Mouse (Mus musculus) lung, adult 2 months (tissue): ENCODE data around the gene Ilf3. TPM values are rescaled to one million over a fixed set of nuclear protein-coding genes. Genes with fewer than 3 reads are reported as not detected.
A peak's percentile ranks its signal among the peaks of the same experiment; 100 is the strongest.
"Not testable (repeated sequence)": the region's sequence is repeated elsewhere in the genome, so short reads cannot be mapped to it uniquely, and the experiment has no call there.

Source experiments
- DNase-seq: peaks from one replicate; pipeline ENCODE4 v3.0.0; 2022
- H3K4me1 ChIP-seq: fragments of 200-500 bp; 2 replicates; pipeline ENCODE4 v1.6.1; 2011; ENCODE audit warnings: low read length; ENCODE audit not compliant: control insufficient read depth, insufficient read depth
- H3K4me3 ChIP-seq: fragments of 200-500 bp; replicated peaks from 2 replicates; pipeline ENCODE3; 2011; ENCODE audit warnings: low read depth, mild to moderate bottlenecking, control low read depth, low read length; ENCODE audit errors: extremely low read depth
- CTCF ChIP-seq: fragments of 200-500 bp; IDR thresholded peaks from 2 replicates; pipeline ENCODE4 v1.5.1; 2011; ENCODE audit warnings: mild to moderate bottlenecking, low read length, control low read depth; ENCODE audit not compliant: insufficient read depth
- POLR2A ChIP-seq: fragments of 200-500 bp; IDR thresholded peaks from 2 replicates; pipeline ENCODE4 v1.6.1; 2011; ENCODE audit warnings: low read depth, mild to moderate bottlenecking, control low read depth, low read length, borderline replicate concordance; ENCODE audit errors: extremely low read depth
- WGBS: fragments of 180-500 bp; shearing (Covaris S2); methylation state at CpG from one replicate; pipeline ENCODE4 v1.1.7; 2018; 5-methylcytosine and 5-hydroxymethylcytosine counted together
- polyA plus RNA-seq: library from polyadenylated mRNA; depleted of rRNA; stranded (reverse); fragments of >200 nt; gene quantifications from 2 replicates; pipeline ENCODE4 v1.2.3, GENCODE M21; 2012; rRNA removed

Ilf3 gene
- 31.8 and 35.2 TPM in 2 replicates for polyA plus RNA-seq

DNA sequence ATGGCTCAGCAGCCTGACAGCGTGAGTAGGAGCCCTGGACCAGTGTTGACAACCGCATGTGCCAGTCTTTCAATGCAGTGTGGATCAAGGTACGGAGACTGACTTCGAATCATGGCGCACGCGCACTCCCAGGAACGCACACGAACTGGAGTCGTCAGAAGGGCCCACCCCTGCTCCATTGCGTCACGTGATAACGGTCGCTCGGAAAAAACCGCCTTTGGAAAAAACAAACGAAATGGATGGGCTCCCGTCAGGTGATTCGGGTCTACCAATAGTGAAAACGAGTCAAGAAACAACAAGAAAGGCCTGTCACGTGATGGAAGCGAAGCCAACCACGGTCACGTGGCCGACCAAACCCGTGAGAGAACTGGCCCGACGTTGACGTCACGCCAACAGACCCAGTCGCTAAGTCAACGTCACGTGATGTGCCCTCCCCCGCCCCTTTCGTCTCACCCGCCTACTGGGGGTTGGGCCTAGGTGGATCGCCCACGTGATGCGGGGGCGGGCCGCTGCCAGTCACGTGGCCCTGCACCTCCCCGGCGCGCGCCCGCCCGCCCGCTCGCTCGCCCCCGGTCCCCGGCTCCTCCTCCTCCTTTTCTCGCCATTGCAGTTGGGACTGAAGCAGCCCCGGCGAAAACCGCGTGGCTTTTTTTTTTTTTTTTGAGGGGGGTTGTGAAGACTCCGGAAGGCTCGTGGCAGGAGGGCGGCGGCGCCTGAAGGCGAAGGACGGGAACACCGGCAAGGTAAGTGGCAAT lies at the start of gene Ilf3:
Ilf3 (plus strand) TSS at position 515 of the 755 bp plus-strand sequence.
- H3K4me3 ChIP-seq = peak within 1 kb of the TSS; percentile 100
- peak; percentile 85; the same call in 1 of the 2 replicates for TF ChIP-seq POLR2A
- no peak for TF ChIP-seq CTCF
- WGBS = under 1% methylated on average over 64 of the region's 66 CpGs
- H3K4me1 ChIP-seq = peaks cover 6% of the 10 kb centered on the region
- peak; percentile 99 for DNase-seq

DNA sequence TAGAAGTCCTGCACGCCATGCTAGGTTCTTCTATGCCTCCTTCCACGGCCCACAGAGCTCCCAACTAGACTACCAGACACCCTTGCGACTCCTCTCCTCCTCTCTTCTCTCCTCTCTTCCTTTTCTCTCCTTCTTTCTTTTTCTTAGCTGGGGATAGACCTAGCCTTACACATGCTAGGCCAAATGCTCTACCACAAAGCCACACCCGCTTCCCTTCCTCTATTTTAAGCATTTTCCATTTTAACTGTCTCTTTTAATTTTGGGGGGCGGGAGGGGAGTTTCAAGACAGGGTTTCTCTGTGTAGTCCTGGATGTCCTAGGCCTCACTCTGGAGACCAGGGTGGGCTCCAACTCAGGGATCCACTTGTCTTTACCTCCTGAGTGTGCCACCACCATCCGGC lies 48.9 kb upstream of the Ilf3 start:
- TF ChIP-seq POLR2A = no peak
- no peak for TF ChIP-seq CTCF
- WGBS = 82% methylated on average over 6 of the region's 6 CpGs
- H3K4me3 ChIP-seq = no peak overlapping the region
- peaks cover 2% of the 10 kb centered on the region; the same call in 1 of the 2 replicates for H3K4me1 ChIP-seq
- DNase-seq = no peak

DNA sequence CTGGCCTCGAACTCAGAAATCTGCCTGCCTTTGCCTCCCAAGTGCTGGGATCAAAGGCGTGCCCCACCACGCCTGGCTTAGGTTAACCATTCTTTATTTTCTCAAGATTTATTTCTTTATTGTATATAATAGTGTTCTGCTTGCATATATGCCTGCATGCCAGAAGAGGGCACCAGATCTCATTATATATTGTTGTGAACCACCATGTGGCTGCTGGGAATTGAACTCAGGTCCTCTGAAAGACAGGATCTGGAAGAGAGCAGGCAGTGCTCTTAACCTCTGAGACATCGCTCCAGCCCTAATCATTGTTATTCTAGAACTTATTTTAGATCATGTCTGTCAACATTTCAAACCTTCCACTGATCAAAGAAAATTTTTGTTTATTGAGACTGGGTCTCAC lies 48.2 kb upstream of the Ilf3 start:
- Histone ChIP-seq H3K4me3 (no peak overlapping the region), H3K4me1 (peaks cover 5% of the 10 kb centered on the region)
- DNase-seq = no peak
- 96% methylated on average over 4 of the region's 4 CpGs for WGBS
- TF ChIP-seq POLR2A (no peak), CTCF (no peak)

DNA sequence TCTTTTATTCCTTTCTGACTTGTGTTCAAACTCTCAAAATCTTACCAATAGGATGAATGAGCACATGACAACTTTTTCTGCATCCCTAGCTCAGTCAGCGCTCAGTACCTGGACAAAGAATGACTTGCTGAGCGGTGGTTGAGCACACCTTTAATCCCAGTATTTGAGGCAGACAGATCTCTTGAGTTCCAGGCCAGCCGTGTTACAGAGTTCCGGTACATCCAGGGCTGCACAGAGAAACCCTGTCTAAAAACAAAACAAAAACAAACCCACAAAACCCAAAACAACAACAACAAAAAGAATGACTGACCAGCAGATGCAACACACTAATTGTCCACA lies 47.4 kb upstream of the Ilf3 start:
- H3K4me1 ChIP-seq = peaks cover 8% of the 10 kb centered on the region
- H3K4me3 ChIP-seq = peak overlapping the region; percentile 27
- WGBS = 16% methylated on average over 4 of the region's 4 CpGs
- no peak for DNase-seq
- TF ChIP-seq CTCF (no peak), POLR2A (no peak)

DNA sequence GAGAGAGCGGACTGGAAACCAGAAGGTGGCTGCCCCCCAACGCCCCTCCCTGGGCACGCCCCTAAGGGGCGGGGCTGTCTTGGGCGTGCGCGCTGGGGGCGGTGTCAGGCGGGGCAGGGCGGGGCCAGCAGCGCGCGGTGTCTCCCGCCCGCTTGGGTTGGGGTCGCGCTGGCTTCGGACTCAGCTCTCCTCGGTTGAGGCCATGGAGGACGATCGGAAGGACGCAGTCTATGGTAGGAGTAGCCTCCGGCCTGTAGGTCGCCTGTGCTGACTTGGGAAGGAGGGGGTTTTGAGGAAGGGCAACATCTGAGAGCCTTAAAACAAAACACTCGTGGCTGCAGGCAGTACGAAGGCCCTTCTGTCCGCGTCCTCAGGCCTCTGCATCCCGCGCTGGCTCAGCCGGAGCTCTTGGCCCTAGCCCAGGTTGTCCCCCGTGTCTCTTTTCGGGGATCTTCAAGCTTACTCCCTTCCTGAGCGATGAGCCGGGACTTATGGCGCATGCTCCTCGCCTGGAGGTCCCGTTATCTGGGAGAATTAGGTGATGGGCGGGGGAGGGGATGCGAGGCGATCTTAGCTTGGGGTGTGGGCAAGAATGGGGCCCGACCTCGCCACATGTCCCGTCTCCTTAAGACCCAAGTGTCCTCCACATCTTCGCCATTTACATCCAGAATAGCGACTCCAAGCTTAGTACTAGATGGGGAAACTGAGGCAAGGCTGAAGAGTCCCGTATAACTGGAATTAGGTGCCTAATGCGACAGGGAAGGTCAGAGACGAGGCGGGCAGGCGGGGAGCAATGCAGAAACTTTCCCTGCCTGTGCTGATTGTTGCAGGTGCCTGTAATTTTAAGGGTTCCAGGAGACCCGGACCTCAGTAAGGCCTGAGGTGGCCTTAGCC lies 46.8 kb upstream of the Ilf3 start, which contains the start of gene Slc44a2:
Slc44a2 (plus strand) TSS at position 80 of the 894 bp plus-strand sequence.
- under 1% methylated on average over 52 of the region's 52 CpGs for WGBS
- Histone ChIP-seq H3K4me1 (peaks cover 9% of the 10 kb centered on the region), H3K4me3 (peak within 1 kb of the TSS; percentile 90)
- peak; percentile 91 for DNase-seq
- TF ChIP-seq CTCF = no peak
- TF ChIP-seq POLR2A = peak; percentile 88

DNA sequence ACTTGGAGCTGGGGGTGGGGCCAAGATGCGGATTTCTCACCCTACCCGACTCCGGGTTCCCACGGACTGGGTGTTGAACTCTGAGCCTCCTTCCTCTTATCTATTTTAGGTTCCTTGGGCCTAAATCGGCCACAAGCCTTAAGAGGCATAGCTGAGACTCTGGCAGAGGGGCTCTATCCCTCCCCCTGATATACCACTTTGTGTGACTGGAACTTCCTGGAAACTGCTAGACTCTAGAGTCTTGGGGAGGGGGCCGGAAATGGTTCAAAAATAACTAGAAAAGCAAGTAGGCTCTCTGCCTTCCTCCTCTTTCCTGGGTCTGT lies 46.2 kb upstream of the Ilf3 start:
- H3K4me3 ChIP-seq = peak overlapping the region; percentile 90
- peak; percentile 42 for DNase-seq
- TF ChIP-seq POLR2A (0 out of 2 replicates have a peak, but pooled peaks have one; percentile 1), CTCF (no peak)
- 6% methylated on average over 6 of the region's 6 CpGs for WGBS
- H3K4me1 ChIP-seq = peaks cover 10% of the 10 kb centered on the region

DNA sequence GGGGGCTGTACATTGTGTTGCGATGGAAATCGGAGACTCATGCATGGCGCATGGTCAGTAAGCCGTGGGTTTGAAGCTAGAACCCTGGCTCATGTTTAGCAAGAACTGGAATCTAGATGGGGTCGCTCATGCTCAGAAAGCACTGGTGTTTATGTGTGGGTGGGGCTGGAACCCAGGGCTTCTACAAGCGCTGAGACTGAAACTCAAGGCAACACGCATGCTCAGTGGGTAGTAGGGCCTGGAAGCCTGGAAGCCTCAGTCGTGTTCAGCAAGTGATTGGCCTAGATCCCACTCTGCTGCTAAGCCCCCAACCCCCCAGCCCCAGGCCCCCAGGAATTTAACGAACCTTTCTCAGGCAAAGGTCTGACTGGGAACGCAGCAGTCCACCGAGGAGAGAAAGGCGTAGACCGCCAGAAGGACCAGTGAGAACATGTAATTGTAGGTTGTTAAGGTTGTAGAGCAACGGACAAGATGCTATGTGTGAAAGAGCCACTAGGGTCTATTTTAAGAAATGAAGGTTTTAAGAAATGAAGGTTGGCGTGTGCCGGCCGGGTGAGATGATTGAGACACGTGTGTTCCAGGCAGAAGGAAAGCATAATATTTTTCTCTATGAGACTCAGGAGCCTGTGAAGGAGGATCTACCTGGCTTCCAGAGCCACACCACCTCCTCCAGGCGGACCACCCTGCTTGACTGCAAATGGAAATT lies 45.3 kb upstream of the Ilf3 start:
- TF ChIP-seq CTCF (no peak), POLR2A (no peak)
- H3K4me3 ChIP-seq = peak overlapping the region; percentile 6

DNA sequence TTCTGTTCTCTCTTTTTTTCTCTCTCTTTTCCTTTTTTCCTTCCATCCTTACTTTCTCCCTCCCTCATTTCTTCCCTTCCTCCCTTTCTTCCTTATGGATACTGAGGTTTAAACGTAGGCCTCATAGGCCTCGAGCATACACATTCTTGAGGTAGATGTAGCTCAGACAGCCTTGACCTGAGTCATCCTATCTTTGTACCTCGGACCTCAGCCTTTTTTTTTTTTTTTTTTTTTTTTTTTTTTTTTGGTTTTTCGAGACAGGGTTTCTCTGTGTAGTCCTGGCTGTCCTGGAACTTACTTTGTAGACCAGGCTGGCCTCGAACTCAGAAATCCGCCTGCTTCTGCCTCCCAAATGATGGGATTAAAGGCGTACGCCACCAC lies 44.8 kb upstream of the Ilf3 start:
- peaks cover 16% of the 10 kb centered on the region for H3K4me1 ChIP-seq
- 81% methylated on average over 8 of the region's 8 CpGs for WGBS
- not testable (repeated sequence) for DNase-seq, H3K4me3 ChIP-seq

More for the DNA sequence above, 45.3 kb upstream of the Ilf3 start:
- peaks cover 14% of the 10 kb centered on the region for H3K4me1 ChIP-seq
- WGBS = 65% methylated on average over 19 of the region's 19 CpGs
- no peak for DNase-seq

DNA sequence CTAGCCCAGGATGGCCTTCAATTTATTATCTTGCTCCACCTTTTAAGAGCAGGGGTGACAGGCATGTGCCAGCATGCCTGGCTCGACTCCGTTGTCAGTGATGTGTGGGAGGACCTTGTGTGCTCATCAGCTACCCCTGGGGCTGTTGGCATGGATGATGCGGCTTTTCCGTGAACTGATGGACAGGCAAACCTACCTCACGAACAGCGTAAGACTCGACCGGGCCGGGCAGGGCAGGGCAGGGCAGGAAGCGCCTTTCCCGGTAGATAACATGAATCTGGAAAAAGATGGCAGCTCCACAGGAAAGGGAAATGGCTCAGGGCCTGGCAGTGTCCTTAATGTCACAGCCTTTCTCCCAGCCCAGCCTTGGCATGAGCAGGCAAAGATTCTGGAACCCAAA lies 43.4 kb upstream of the Ilf3 start:
- DNase-seq = no peak
- peaks cover 24% of the 10 kb centered on the region for H3K4me1 ChIP-seq
- no peak for TF ChIP-seq CTCF
- TF ChIP-seq POLR2A = no peak
- H3K4me3 ChIP-seq = no peak overlapping the region
- 56% methylated on average over 11 of the region's 11 CpGs for WGBS
